Mouse (Mus musculus) erythroblast, embryonic 14.5 days (primary cell): ENCODE data around the gene Cacnb3. TPM values are rescaled to one million over a fixed set of nuclear protein-coding genes. Genes with fewer than 3 reads are reported as not detected.
A peak's percentile ranks its signal among the peaks of the same experiment; 100 is the strongest.

ENCODE experiments used
- H3K27me3 ChIP-seq: 2 replicates; pipeline ENCODE4 v1.6.1; 2012; ENCODE audit warnings: inconsistent platforms; ENCODE audit not compliant: control insufficient read depth
- H3K36me3 ChIP-seq: 2 replicates; pipeline ENCODE4 v1.6.1; 2012; ENCODE audit warnings: mild to moderate bottlenecking, inconsistent platforms; ENCODE audit not compliant: control insufficient read depth
- H3K4me1 ChIP-seq: 2 replicates; pipeline ENCODE4 v1.6.1; 2012; ENCODE audit warnings: inconsistent platforms; ENCODE audit not compliant: control insufficient read depth
- H3K4me3 ChIP-seq: replicated peaks from 2 replicates; pipeline ENCODE3; 2012; ENCODE audit warnings: moderate library complexity, mild to moderate bottlenecking, inconsistent platforms
- H3K9me3 ChIP-seq: 2 replicates; pipeline ENCODE4 v1.6.1; 2012; ENCODE audit warnings: low read length, inconsistent platforms, mixed read lengths; ENCODE audit not compliant: control insufficient read depth
- GATA1 ChIP-seq: IDR thresholded peaks from 2 replicates; pipeline ENCODE4 v1.6.1; 2012; ENCODE audit warnings: low read length, inconsistent platforms, mixed read lengths
- TAL1 ChIP-seq: IDR thresholded peaks from 3 replicates; pipeline ENCODE4 v1.6.1; 2012; ENCODE audit warnings: low read length, inconsistent platforms, mixed read lengths
- polyA plus RNA-seq: library from polyadenylated mRNA; stranded (reverse); fragments of >175 nt; gene quantifications from 2 replicates; pipeline ENCODE4 v1.2.3, GENCODE M21; 2012

Cacnb3 gene
- polyA plus RNA-seq, 1 experiment, result not detected

DNA sequence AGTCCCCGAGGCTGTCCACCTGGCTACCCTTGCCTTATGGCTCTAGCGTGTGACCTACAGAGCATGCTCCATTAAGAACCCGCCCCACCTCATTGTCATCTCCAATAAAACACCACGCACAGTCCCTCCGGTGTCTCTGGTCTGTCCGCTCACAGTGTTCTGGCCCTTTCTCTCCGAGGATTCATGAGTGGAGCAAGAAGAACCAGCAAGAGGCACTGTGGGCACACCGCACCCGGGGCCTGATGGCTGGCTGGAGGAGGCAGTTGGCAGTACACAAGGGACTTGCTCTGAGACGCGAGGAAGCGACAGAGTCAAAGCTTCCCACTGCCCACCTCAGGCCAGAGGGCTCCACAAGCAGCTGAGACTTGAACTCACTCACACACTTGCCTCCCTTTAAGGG, 13.8 kb downstream of the Cacnb3 start:
- H3K36me3 ChIP-seq, result peaks cover 64% of the 10 kb centered on the region
- TF ChIP-seq TAL1, result no peak
- no peak for TF ChIP-seq GATA1

DNA sequence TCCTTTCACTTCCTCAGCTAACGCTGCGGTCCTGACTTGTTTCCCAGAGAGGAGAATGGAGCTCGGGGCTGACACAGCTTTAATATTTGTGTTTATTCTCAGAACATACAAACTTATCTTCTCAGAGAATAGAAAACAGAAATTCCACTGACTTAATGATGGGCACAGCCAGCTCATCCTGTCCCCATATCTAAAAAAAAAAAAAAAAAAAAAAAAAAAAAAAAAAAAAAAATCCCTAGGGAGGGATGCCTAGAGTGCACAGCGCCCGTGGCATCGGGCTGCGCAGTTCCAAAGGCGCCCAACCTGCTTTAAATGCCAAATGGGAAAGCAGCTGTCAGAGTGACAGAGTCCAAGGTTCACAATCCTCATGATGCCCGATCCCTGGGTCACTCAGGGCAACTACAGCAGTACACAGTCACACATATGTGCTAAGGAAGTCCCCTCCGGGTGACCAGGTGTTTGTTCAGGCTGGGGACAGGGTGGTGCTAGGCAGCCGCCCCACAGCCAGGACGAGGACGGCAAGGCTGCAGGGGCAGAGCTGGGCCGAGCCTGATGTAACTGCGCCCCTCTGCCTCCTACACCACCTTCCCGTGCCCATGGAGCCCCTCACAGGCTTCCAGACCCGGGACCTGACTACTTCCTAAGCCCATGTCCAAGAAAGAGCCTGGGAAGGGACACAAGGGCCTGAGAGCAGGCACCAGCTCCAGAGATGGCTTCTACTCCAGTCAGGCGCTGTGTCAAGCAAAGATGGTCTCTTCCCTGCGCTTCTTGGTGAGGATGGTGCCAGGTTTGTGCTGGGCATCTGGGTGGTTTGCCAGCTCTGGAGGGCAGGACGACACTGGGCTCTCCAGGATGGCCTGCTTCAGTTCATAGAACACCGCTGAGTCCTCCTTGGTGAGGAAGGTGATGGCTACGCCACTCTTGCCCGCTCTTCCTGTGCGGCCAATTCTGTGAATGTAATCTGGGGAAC, 14.7 kb downstream of the Cacnb3 start:
- TF ChIP-seq GATA1 (no peak), TAL1 (no peak)
- Histone ChIP-seq H3K4me3 (no peak overlapping the region), H3K4me1 (no peaks in the 10 kb centered on the region; the same call in none of the 2 replicates), H3K36me3 (peaks cover 73% of the 10 kb centered on the region), H3K9me3 (no peaks in the 10 kb centered on the region), H3K27me3 (peaks cover 12% of the 10 kb centered on the region)

More for the DNA sequence above, 13.8 kb downstream of the Cacnb3 start:
- Histone ChIP-seq H3K27me3 (peaks cover 21% of the 10 kb centered on the region), H3K4me3 (no peak overlapping the region), H3K9me3 (no peaks in the 10 kb centered on the region), H3K4me1 (peaks cover 2% of the 10 kb centered on the region)

DNA sequence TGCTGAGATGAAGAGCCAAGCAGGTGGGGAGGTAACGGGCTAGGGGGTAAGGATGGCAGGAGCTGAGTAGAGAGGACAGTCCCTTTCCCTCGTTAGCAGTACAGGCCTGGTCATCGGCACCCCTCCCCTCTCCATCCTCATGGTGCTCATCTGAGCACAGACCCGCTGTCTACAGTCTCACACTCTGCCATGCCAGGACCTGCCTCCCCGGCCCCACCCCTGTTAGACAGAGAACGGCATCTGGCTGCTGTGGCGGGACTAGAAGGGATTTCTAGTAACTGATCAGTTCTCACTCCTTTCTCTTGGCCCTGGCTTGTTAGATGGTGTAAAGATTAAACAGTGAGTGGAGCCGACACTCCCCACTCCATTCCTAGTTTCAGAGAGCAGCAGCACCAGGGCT, 16.1 kb downstream of the Cacnb3 start:
- H3K9me3 ChIP-seq, result no peaks in the 10 kb centered on the region
- TF ChIP-seq GATA1 (no peak), TAL1 (no peak)
- no peaks in the 10 kb centered on the region; the same call in none of the 2 replicates for H3K4me1 ChIP-seq
- peaks cover 87% of the 10 kb centered on the region for H3K36me3 ChIP-seq
- no peak overlapping the region for H3K4me3 ChIP-seq
- peaks cover 2% of the 10 kb centered on the region; the same call in 1 of the 2 replicates for H3K27me3 ChIP-seq

DNA sequence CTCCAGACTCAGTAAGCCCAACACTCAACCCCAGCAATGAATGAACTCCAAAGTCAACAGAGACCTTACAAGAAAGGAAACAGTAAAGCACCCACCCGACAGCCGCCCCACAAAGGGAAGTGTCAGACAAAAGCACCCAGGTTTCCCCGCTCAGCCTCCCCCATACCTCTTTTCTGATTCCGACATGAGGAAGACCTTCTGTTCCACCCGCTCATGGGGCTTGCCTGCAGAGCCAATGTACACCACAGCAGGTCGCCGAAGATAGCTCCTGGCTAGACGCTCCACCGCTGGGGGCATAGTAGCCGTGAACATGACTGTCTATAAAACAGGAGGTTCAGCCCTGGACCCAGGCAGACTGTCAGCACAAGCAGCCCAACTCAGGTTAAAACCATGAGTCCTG, 16.7 kb downstream of the Cacnb3 start:
- Histone ChIP-seq H3K4me3 (no peak overlapping the region), H3K9me3 (no peaks in the 10 kb centered on the region), H3K36me3 (peaks cover 93% of the 10 kb centered on the region), H3K4me1 (no peaks in the 10 kb centered on the region), H3K27me3 (no peaks in the 10 kb centered on the region)
- TF ChIP-seq GATA1, result no peak
- TF ChIP-seq TAL1, result no peak

DNA sequence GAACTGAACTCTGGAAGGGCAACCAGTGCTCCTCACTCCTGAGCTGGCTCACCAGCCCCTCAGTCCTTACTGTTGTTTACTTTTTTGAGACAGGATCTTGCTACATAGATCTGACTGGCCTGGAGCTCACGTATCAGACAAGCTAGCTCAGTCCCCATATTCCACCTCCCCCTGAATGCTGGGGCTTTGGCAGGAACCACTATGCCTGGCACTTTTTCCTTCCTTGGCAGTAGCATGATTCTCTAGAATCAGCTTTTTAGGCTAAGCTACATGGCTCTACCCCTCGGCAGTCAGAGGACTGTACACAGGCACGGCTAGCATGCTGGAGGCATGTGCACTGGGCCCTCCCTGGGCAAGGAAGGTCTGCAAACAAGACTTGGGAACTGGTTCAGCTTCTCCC, 17.4 kb downstream of the Cacnb3 start:
- Histone ChIP-seq H3K4me3 (no peak overlapping the region), H3K27me3 (no peaks in the 10 kb centered on the region), H3K9me3 (no peaks in the 10 kb centered on the region), H3K4me1 (no peaks in the 10 kb centered on the region), H3K36me3 (peaks cover 100% of the 10 kb centered on the region)
- TF ChIP-seq TAL1, result no peak
- TF ChIP-seq GATA1, result no peak

DNA sequence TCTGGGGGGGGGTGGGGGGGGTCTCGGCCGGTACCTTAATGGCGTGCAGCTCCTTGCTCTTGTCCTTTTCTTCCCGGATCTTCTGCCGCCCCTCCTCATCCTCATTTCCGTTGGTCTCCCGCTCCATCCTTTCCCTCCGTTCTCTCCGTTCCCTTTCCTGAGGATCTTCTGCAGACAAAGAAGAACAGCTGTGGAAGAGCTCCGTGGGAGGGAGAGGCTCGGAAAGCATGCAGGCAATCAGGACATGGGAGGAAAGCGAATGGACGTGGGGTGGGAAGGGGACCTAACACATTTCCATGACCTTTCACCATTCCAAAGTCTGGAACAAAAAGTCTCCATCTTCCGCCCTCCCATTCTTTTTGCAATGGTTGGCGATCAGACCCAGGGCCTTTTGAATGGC, 20.8 kb downstream of the Cacnb3 start:
- H3K36me3 ChIP-seq, result peaks cover 99% of the 10 kb centered on the region
- H3K4me1 ChIP-seq, result no peaks in the 10 kb centered on the region
- no peak for TF ChIP-seq GATA1
- TF ChIP-seq TAL1, result no peak
- no peaks in the 10 kb centered on the region; the same call in 1 of the 2 replicates for H3K27me3 ChIP-seq
- peaks cover 3% of the 10 kb centered on the region for H3K9me3 ChIP-seq
- no peak overlapping the region for H3K4me3 ChIP-seq

DNA sequence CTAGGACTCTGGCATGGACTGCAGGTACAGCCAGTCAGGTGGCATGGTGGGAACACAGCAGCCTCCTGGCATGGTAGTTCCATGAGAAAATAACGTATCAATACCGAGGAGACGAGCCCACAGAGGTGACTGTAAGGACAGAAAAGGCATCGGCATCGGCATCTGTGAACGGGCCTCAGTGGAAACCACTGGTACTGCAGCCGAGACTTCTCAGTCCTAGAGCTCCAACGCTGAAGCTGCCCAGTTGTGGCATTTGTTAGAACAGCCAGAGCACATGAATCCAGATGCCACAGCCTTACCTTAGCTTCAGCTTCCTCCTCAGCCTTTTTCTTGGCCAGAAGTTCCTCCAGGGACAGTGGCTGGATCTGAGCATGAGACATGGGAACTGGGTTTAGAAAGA, 21.5 kb downstream of the Cacnb3 start:
- no peak overlapping the region for H3K4me3 ChIP-seq
- peaks cover 3% of the 10 kb centered on the region for H3K9me3 ChIP-seq
- no peaks in the 10 kb centered on the region; the same call in 1 of the 2 replicates for H3K27me3 ChIP-seq
- peaks cover 99% of the 10 kb centered on the region for H3K36me3 ChIP-seq
- H3K4me1 ChIP-seq, result no peaks in the 10 kb centered on the region
- TF ChIP-seq GATA1 (no peak), TAL1 (no peak)

DNA sequence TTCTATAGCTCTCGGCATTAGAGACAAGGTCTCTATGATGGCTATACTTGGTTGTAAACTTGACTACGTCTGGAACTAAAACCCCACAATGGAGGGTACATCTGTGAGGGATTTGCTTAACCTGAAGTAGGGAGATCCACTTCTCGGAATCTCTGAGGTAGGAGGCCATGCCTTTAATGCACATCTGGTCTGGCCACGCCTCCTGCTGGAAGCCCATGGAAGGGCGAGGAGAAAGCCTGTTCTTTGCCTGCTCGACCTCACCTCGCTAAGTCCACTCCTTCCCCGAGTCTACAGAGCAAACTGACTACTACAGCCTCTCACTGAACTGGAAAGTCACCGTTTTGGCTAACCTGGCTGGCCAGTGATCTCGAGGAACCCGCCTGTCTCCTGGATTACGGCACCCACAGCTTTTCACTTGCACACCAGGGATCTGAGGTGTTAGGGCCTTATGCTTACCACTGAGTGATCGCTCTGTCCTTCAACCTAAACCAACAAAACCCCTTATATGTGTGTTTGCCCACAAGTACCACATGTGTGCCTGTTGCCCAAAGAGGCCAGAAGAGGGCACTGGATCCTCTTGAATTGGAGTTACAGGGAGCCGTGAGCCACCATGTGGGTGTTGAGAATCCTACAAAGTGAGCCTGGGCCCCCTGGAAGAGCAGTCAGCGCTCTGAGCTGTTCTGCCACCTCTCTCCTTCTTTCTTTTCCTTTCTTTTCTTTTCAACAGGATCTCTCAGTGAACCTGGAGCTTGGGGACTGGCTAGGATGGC, 26.5 kb downstream of the Cacnb3 start:
- Histone ChIP-seq H3K9me3 (peaks cover 3% of the 10 kb centered on the region), H3K4me1 (peaks cover 18% of the 10 kb centered on the region), H3K27me3 (no peaks in the 10 kb centered on the region; the same call in 1 of the 2 replicates), H3K36me3 (peaks cover 87% of the 10 kb centered on the region), H3K4me3 (no peak overlapping the region)
- TF ChIP-seq TAL1 (no peak), GATA1 (no peak)

DNA sequence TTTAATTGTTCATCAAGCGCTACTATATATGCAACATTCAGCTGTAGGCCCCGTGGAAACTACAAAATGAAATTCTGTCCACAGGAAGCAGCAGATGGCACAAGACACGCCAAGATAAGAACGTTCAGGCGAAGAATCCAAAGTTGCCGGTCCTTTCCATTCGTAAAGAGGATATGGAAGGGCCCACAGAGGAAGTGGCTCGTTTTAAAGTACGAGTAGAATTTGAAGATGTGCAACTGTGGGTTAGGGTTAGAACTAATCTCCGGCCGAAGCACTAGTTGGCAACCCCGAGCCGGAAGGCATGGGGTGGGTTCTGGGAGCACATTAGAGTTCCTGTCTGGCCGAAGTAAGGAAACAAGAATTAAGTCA, 31.5 kb downstream of the Cacnb3 start:
- H3K27me3 ChIP-seq, result no peaks in the 10 kb centered on the region

More for the DNA sequence above, 31.5 kb downstream of the Cacnb3 start:
- peaks cover 24% of the 10 kb centered on the region for H3K4me1 ChIP-seq
- peak; percentile 82 for TF ChIP-seq GATA1
- TF ChIP-seq TAL1, result peak; percentile 42; the same call in 2 of the 3 replicates
- peak overlapping the region; percentile 70 for H3K4me3 ChIP-seq
- no peaks in the 10 kb centered on the region for H3K9me3 ChIP-seq
- H3K36me3 ChIP-seq, result peaks cover 38% of the 10 kb centered on the region
